ENCODE assay signal across 8 mouse cellular contexts in genomic region chr10:80700732-80701131, GRCm38 (mm10). TPM values are rescaled to one million over a fixed set of nuclear protein-coding genes. Genes with fewer than 3 reads are reported as not detected.
DNase-seq lines count a peak whose midpoint lies in the region; ATAC-seq lines count a peak whose summit lies in the region.

No protein-coding gene starts in this region.

- WGBS in embryonic facial prominence, embryonic 15.5 days: 46% methylated on average over 4 of the region's 4 CpGs
- 42% methylated on average over 4 of the region's 4 CpGs for WGBS in limb, embryonic 15.5 days
- WGBS in stomach, embryonic 15.5 days: 43% methylated on average over 4 of the region's 4 CpGs

- no peak for ATAC-seq in embryonic facial prominence, embryonic 15.5 days (ENCODE audit: insufficient number of reproducible peaks, low FRiP score, low TSS enrichment, low read depth)
- no peak for ATAC-seq in limb, embryonic 15.5 days (ENCODE audit: insufficient number of reproducible peaks, low FRiP score, low TSS enrichment, low read depth)
- ATAC-seq in stomach, embryonic 15.5 days (ENCODE audit: insufficient read depth, low FRiP score, low read depth): no peak

- peak; percentile 39 to 49 for DNase-seq in spleen, adult 18-20 months
- DNase-seq in spleen, postnatal 14 days (ENCODE audit: low spot score in 2 of 2): no peak
- DNase-seq in left cerebral cortex, adult 8-10 months (ENCODE audit: low spot score in 2 of 2): no peak
- no peak for DNase-seq in layer of hippocampus, postnatal 25 days (ENCODE audit: extremely low spot score in 1 of 2, low spot score in 1 of 2)
- no peak for DNase-seq in cerebellum, adult 11 months

- peak overlapping the region; percentile 90 for H3K4me2 ChIP-seq in embryonic facial prominence, embryonic 15.5 days (replicated peaks)
- peak overlapping the region; percentile 80 for H3K4me2 ChIP-seq in limb, embryonic 15.5 days
- H3K4me2 ChIP-seq in stomach, embryonic 15.5 days: peak overlapping the region; percentile 93

- H3K4me1 ChIP-seq in embryonic facial prominence, embryonic 15.5 days: peaks cover 56% of the 10 kb centered on the region
- peaks cover 47% of the 10 kb centered on the region for H3K4me1 ChIP-seq in limb, embryonic 15.5 days
- peaks cover 35% of the 10 kb centered on the region for H3K4me1 ChIP-seq in stomach, embryonic 15.5 days

- no peaks in the 10 kb centered on the region for H3K27me3 ChIP-seq in embryonic facial prominence, embryonic 15.5 days
- no peaks in the 10 kb centered on the region for H3K27me3 ChIP-seq in limb, embryonic 15.5 days
- H3K27me3 ChIP-seq in stomach, embryonic 15.5 days (replicated peaks): no peaks in the 10 kb centered on the region

- H3K9ac ChIP-seq in embryonic facial prominence, embryonic 15.5 days: no peak overlapping the region
- no peak overlapping the region for H3K9ac ChIP-seq in limb, embryonic 15.5 days
- peak overlapping the region; percentile 16; the same call in 1 of the 2 replicates for H3K9ac ChIP-seq in stomach, embryonic 15.5 days

- H3K36me3 ChIP-seq in embryonic facial prominence, embryonic 15.5 days: no peaks in the 10 kb centered on the region
- peaks cover 17% of the 10 kb centered on the region for H3K36me3 ChIP-seq in limb, embryonic 15.5 days
- 0 out of 2 replicates have a peak, but pooled peaks cover 4% of the 10 kb centered on the region for H3K36me3 ChIP-seq in stomach, embryonic 15.5 days

- no peaks in the 10 kb centered on the region for H3K9me3 ChIP-seq in embryonic facial prominence, embryonic 15.5 days (replicated peaks)
- no peaks in the 10 kb centered on the region for H3K9me3 ChIP-seq in limb, embryonic 15.5 days
- no peaks in the 10 kb centered on the region for H3K9me3 ChIP-seq in stomach, embryonic 15.5 days

- peak overlapping the region; percentile 70 for H3K4me3 ChIP-seq in embryonic facial prominence, embryonic 15.5 days (replicated peaks)
- H3K4me3 ChIP-seq in limb, embryonic 15.5 days: peak overlapping the region; percentile 65
- peak overlapping the region; percentile 61 for H3K4me3 ChIP-seq in stomach, embryonic 15.5 days (replicated peaks)

- H3K27ac ChIP-seq in embryonic facial prominence, embryonic 15.5 days (replicated peaks): 0 out of 2 replicates have a peak overlapping the region, but pooled peaks have one; percentile 86
- H3K27ac ChIP-seq in limb, embryonic 15.5 days: peak overlapping the region; percentile 85; the same call in 1 of the 2 replicates
- peak overlapping the region; percentile 11; the same call in 1 of the 2 replicates for H3K27ac ChIP-seq in stomach, embryonic 15.5 days

RNA-seq across cellular contexts. Expression of gene Mob3a, which starts 1.0 kb away (rescaled TPM):
- polyA plus RNA-seq in embryonic facial prominence, embryonic 15.5 days (2015; fragmentation: Nextera tagmentation; extraction: Ambion mirVana): 48.2 and 51.8 TPM in 2 replicates
- polyA plus RNA-seq in limb, embryonic 15.5 days (2015; fragmentation: Nextera tagmentation; extraction: Ambion mirVana): 55.8 and 57.7 TPM in 2 replicates
- 46.2 and 47.5 TPM in 2 replicates for polyA plus RNA-seq in stomach, embryonic 15.5 days (2015; fragmentation: Nextera tagmentation; extraction: Ambion mirVana)
- total RNA-seq in left cerebral cortex, adult 8-10 months (2022): 10 to 100 TPM; 12.0 to 17.6 (median 14.8) TPM
- 10 to 100 TPM; 13.0 to 13.6 TPM for total RNA-seq in layer of hippocampus, postnatal 25 days (2021)

RNA-seq across cellular contexts. Expression of gene Izumo4, which starts 1.3 kb away (rescaled TPM):
- polyA plus RNA-seq in embryonic facial prominence, embryonic 15.5 days (2015; fragmentation: Nextera tagmentation; extraction: Ambion mirVana): 27.0 and 28.0 TPM in 2 replicates
- polyA plus RNA-seq in limb, embryonic 15.5 days (2015; fragmentation: Nextera tagmentation; extraction: Ambion mirVana): 25.9 and 31.0 TPM in 2 replicates
- 27.1 and 32.0 TPM in 2 replicates for polyA plus RNA-seq in stomach, embryonic 15.5 days (2015; fragmentation: Nextera tagmentation; extraction: Ambion mirVana)
- total RNA-seq in left cerebral cortex, adult 8-10 months (2022): 10 to 100 TPM; 44.2 to 67.8 (median 57.0) TPM
- 10 to 100 TPM; 46.4 to 61.7 TPM for total RNA-seq in layer of hippocampus, postnatal 25 days (2021)

RNA-seq across cellular contexts. Expression of gene Mknk2, which starts 22.8 kb away (rescaled TPM):
- 99.0 and 105 TPM in 2 replicates for polyA plus RNA-seq in embryonic facial prominence, embryonic 15.5 days (2015; fragmentation: Nextera tagmentation; extraction: Ambion mirVana)
- 90.1 and 97.5 TPM in 2 replicates for polyA plus RNA-seq in limb, embryonic 15.5 days (2015; fragmentation: Nextera tagmentation; extraction: Ambion mirVana)
- polyA plus RNA-seq in stomach, embryonic 15.5 days (2015; fragmentation: Nextera tagmentation; extraction: Ambion mirVana): 83.9 and 86.3 TPM in 2 replicates
- total RNA-seq in left cerebral cortex, adult 8-10 months (2022): 10 to 100 TPM; 36.0 to 47.0 (median 40.9) TPM
- 10 to 100 TPM; 45.0 to 50.9 TPM for total RNA-seq in layer of hippocampus, postnatal 25 days (2021)

RNA-seq across cellular contexts. Expression of gene Ap3d1, which starts 41.3 kb away (rescaled TPM):
- polyA plus RNA-seq in embryonic facial prominence, embryonic 15.5 days (2015; fragmentation: Nextera tagmentation; extraction: Ambion mirVana): 75.2 and 76.1 TPM in 2 replicates
- 72.3 and 75.0 TPM in 2 replicates for polyA plus RNA-seq in limb, embryonic 15.5 days (2015; fragmentation: Nextera tagmentation; extraction: Ambion mirVana)
- polyA plus RNA-seq in stomach, embryonic 15.5 days (2015; fragmentation: Nextera tagmentation; extraction: Ambion mirVana): 76.1 and 82.3 TPM in 2 replicates
- total RNA-seq in left cerebral cortex, adult 8-10 months (2022): 100 to 1,000 TPM; 126 to 147 (median 139) TPM
- total RNA-seq in layer of hippocampus, postnatal 25 days (2021): 100 to 1,000 TPM; 128 to 143 TPM

RNA-seq across cellular contexts. Expression of gene Btbd2, which starts 43.9 kb away (rescaled TPM):
- polyA plus RNA-seq in embryonic facial prominence, embryonic 15.5 days (2015; fragmentation: Nextera tagmentation; extraction: Ambion mirVana): 82.2 and 82.7 TPM in 2 replicates
- 54.7 and 68.2 TPM in 2 replicates for polyA plus RNA-seq in limb, embryonic 15.5 days (2015; fragmentation: Nextera tagmentation; extraction: Ambion mirVana)
- polyA plus RNA-seq in stomach, embryonic 15.5 days (2015; fragmentation: Nextera tagmentation; extraction: Ambion mirVana): 70.1 and 72.2 TPM in 2 replicates
- total RNA-seq in left cerebral cortex, adult 8-10 months (2022): 10 to 100 TPM; 88.6 to 97.6 (median 94.5) TPM
- 100 to 1,000 TPM; 103 to 107 TPM for total RNA-seq in layer of hippocampus, postnatal 25 days (2021)

Comparison
In these comparisons a context has a peak if more than half of its experiments do, and no peak if none do; other contexts are left out.
1. DNase-seq: peak in spleen, adult 18-20 months (2 of 2); none in spleen, postnatal 14 days (0 of 2), left cerebral cortex, adult 8-10 months (0 of 2), layer of hippocampus, postnatal 25 days (0 of 2) and cerebellum, adult 11 months (single experiment).
2. H3K27ac ChIP-seq: peak in every context shown above with its lines; median percentile 86 in embryonic facial prominence, embryonic 15.5 days; 85 in limb, embryonic 15.5 days; 11 in stomach, embryonic 15.5 days.
3. Peak in every context shown above with its lines, with median percentiles within 50 percentile points of each other: H3K4me2 ChIP-seq and H3K4me3 ChIP-seq.